Mouse (Mus musculus): ENCODE measurements at regions not wholly inside any gene's neighbourhood (a gene's known extent, or its start where the extent isn't known, plus 50 kb on each side); places are given as distances from the start of the nearest gene placed in this dataset.
"Not testable (repeated sequence)": the region's sequence is repeated elsewhere in the genome, so short reads cannot be mapped to it uniquely, and the experiment has no call there.

DNA sequence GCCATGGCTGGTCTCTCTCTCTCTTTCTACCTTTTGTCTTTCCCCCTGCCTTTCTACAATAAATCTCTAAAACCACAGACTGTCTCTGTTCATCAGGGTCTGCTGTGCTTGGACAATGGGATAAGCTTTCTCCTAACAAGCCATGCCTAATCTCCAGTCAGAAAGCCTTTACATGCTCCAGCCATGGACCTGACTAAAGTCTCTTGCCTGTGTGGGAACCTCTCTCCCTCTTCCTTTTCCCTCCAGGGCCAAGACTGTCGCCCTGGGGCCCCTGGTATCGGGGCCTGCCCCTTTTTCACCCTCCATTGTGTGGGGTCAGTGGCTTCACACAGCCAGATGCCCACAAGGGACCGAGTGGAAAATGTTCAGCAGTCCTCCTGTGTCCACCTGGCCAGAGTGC is 1151.3 kb upstream of the Prmt6 start:
- Histone ChIP-seq H3K27me3 (ENCODE audit: insufficient read depth, low read length) (no peaks in the 10 kb centered on the region), H3K4me3 (replicated peaks; ENCODE audit: low read length) (no peak overlapping the region), H3K36me3 (ENCODE audit: insufficient read depth, low read length) (no peaks in the 10 kb centered on the region), H3K4me1 (replicated peaks; ENCODE audit: low read depth, low read length) (no peaks in the 10 kb centered on the region), H3K9me3 (ENCODE audit: low read length) (peaks cover 49% of the 10 kb centered on the region)
- no peak for TF ChIP-seq POU5F1 (IDR thresholded peaks at IDR 0.05; ENCODE audit: borderline replicate concordance, low read length)
- TF ChIP-seq CTCF (conservative IDR thresholded peaks at IDR 0.05; ENCODE audit: low read length): no peak
- TF ChIP-seq NANOG (IDR thresholded peaks at IDR 0.05; ENCODE audit: borderline replicate concordance, low read length): no peak

DNA sequence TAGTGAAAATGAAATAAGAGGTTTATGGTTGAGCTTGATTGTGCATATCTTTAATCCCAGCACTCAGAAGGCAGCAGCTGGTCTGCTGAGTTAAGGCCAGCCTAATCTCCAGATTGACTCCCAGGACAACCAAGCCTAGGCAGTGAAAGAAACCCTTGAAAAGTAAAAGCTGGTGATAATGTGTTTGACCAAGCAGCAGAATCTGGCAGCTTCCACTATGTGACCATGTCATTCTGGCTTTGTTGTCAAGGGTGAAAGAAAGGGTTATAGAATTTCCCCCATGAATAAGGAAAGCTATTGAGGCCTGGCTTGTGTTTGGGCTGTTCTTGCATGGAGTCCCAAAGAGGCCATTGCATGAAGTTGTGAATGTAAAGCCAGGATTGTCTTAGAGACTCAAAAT is 1142.3 kb upstream of the Prmt6 start:
- H3K36me3 ChIP-seq (ENCODE audit: insufficient read depth, low read length): no peaks in the 10 kb centered on the region
- TF ChIP-seq CTCF (conservative IDR thresholded peaks at IDR 0.05; ENCODE audit: low read length) (no peak), POU5F1 (IDR thresholded peaks at IDR 0.05; ENCODE audit: borderline replicate concordance, low read length) (no peak), NANOG (IDR thresholded peaks at IDR 0.05; ENCODE audit: borderline replicate concordance, low read length) (no peak)
- no peaks in the 10 kb centered on the region for H3K4me1 ChIP-seq (replicated peaks; ENCODE audit: low read depth, low read length)

GRCm38 (mm10) chr3:111392713-111393112 is 1141.9 kb upstream of the Prmt6 start:
- H3K36me3 ChIP-seq (ENCODE audit: insufficient read depth, low read length); H3K27me3 ChIP-seq (ENCODE audit: insufficient read depth, low read length); H3K9me3 ChIP-seq (ENCODE audit: low read length); H3K4me1 ChIP-seq (replicated peaks; ENCODE audit: low read depth, low read length); H3K4me3 ChIP-seq (replicated peaks; ENCODE audit: low read length): not testable (repeated sequence)

More for the DNA sequence above, 1142.3 kb upstream of the Prmt6 start:
- Histone ChIP-seq H3K4me3 (replicated peaks; ENCODE audit: low read length) (no peak overlapping the region), H3K9me3 (ENCODE audit: low read length) (no peaks in the 10 kb centered on the region), H3K27me3 (ENCODE audit: insufficient read depth, low read length) (no peaks in the 10 kb centered on the region)

GRCm38 (mm10) chr3:111386745-111387144 is 1135.9 kb upstream of the Prmt6 start:
- TF ChIP-seq NANOG (IDR thresholded peaks at IDR 0.05; ENCODE audit: borderline replicate concordance, low read length) (no peak), POU5F1 (IDR thresholded peaks at IDR 0.05; ENCODE audit: borderline replicate concordance, low read length) (no peak), CTCF (conservative IDR thresholded peaks at IDR 0.05; ENCODE audit: low read length) (no peak)
- Histone ChIP-seq H3K4me1 (replicated peaks; ENCODE audit: low read depth, low read length) (no peaks in the 10 kb centered on the region), H3K36me3 (ENCODE audit: insufficient read depth, low read length) (no peaks in the 10 kb centered on the region), H3K27me3 (ENCODE audit: insufficient read depth, low read length) (no peaks in the 10 kb centered on the region), H3K9me3 (ENCODE audit: low read length) (no peaks in the 10 kb centered on the region), H3K4me3 (replicated peaks; ENCODE audit: low read length) (no peak overlapping the region)

GRCm38 (mm10) chr3:111386334-111386733 is 1135.5 kb upstream of the Prmt6 start:
- H3K4me3 ChIP-seq (replicated peaks; ENCODE audit: low read length): no peak overlapping the region
- no peaks in the 10 kb centered on the region for H3K4me1 ChIP-seq (replicated peaks; ENCODE audit: low read depth, low read length)
- H3K36me3 ChIP-seq (ENCODE audit: insufficient read depth, low read length): no peaks in the 10 kb centered on the region
- H3K9me3 ChIP-seq (ENCODE audit: low read length): no peaks in the 10 kb centered on the region
- TF ChIP-seq POU5F1 (IDR thresholded peaks at IDR 0.05; ENCODE audit: borderline replicate concordance, low read length): no peak
- TF ChIP-seq CTCF (conservative IDR thresholded peaks at IDR 0.05; ENCODE audit: low read length): no peak
- TF ChIP-seq NANOG (IDR thresholded peaks at IDR 0.05; ENCODE audit: borderline replicate concordance, low read length): no peak
- H3K27me3 ChIP-seq (ENCODE audit: insufficient read depth, low read length): no peaks in the 10 kb centered on the region

DNA sequence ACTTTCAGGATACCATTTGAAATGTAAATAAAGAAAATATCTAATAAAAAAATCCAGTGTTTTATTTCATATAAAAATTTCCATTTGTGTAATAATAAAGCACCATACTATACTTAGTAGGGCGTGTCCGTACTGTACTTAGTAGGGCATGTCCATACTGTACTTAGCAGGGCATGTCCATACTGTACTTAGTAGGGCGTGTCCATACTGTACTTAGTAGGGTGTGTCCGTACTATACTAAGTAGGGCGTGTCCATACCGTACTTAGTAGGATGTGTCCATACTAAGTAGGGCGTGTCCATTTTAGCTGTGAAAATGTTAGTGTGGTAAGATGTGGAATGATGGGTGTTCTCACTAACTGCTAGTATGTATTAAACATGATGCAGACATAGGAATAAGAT is 1134.8 kb upstream of the Prmt6 start:
- H3K36me3 ChIP-seq (ENCODE audit: insufficient read depth, low read length): no peaks in the 10 kb centered on the region
- H3K27me3 ChIP-seq (ENCODE audit: insufficient read depth, low read length): no peaks in the 10 kb centered on the region
- no peak for TF ChIP-seq NANOG (IDR thresholded peaks at IDR 0.05; ENCODE audit: borderline replicate concordance, low read length)
- no peak for TF ChIP-seq CTCF (conservative IDR thresholded peaks at IDR 0.05; ENCODE audit: low read length)
- TF ChIP-seq POU5F1 (IDR thresholded peaks at IDR 0.05; ENCODE audit: borderline replicate concordance, low read length): no peak
- no peaks in the 10 kb centered on the region for H3K4me1 ChIP-seq (replicated peaks; ENCODE audit: low read depth, low read length)
- no peaks in the 10 kb centered on the region for H3K9me3 ChIP-seq (ENCODE audit: low read length)
- no peak overlapping the region for H3K4me3 ChIP-seq (replicated peaks; ENCODE audit: low read length)

DNA sequence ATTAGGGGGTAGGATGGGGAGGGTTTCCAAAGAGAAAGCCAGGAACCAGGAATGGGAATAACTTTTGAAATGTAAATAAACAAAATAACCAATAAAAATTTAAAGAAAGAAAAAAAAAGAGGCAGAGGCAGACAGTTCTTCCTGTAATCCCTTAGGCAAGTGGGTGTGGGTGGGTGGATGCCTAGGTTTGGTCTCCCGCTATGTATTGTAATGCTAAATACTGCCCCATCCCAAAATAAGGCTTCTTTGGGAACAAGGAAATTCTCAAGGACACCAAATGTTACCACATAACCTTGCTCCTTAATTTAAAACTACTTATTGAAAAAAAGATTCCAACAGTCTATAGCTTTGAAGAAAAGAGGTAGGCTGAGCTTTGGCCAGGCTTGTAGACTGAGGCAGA is 1120.5 kb upstream of the Prmt6 start:
- H3K36me3 ChIP-seq (ENCODE audit: insufficient read depth, low read length): no peaks in the 10 kb centered on the region
- H3K4me1 ChIP-seq (replicated peaks; ENCODE audit: low read depth, low read length): peaks cover 20% of the 10 kb centered on the region
- H3K27me3 ChIP-seq (ENCODE audit: insufficient read depth, low read length): no peaks in the 10 kb centered on the region
- TF ChIP-seq POU5F1 (IDR thresholded peaks at IDR 0.05; ENCODE audit: borderline replicate concordance, low read length) (peak; percentile 73), NANOG (IDR thresholded peaks at IDR 0.05; ENCODE audit: borderline replicate concordance, low read length) (no peak)
- no peaks in the 10 kb centered on the region for H3K9me3 ChIP-seq (ENCODE audit: low read length)
- H3K4me3 ChIP-seq (replicated peaks; ENCODE audit: low read length): no peak overlapping the region

GRCm38 (mm10) chr3:111338247-111338646 is 1087.4 kb upstream of the Prmt6 start:
- Histone ChIP-seq H3K4me1 (replicated peaks; ENCODE audit: low read depth, low read length) (no peaks in the 10 kb centered on the region), H3K27me3 (ENCODE audit: insufficient read depth, low read length) (no peaks in the 10 kb centered on the region), H3K9me3 (ENCODE audit: low read length) (no peaks in the 10 kb centered on the region), H3K4me3 (replicated peaks; ENCODE audit: low read length) (no peak overlapping the region), H3K36me3 (ENCODE audit: insufficient read depth, low read length) (no peaks in the 10 kb centered on the region)
- TF ChIP-seq CTCF (conservative IDR thresholded peaks at IDR 0.05; ENCODE audit: low read length): peak; percentile 14
- TF ChIP-seq POU5F1 (IDR thresholded peaks at IDR 0.05; ENCODE audit: borderline replicate concordance, low read length): no peak

DNA sequence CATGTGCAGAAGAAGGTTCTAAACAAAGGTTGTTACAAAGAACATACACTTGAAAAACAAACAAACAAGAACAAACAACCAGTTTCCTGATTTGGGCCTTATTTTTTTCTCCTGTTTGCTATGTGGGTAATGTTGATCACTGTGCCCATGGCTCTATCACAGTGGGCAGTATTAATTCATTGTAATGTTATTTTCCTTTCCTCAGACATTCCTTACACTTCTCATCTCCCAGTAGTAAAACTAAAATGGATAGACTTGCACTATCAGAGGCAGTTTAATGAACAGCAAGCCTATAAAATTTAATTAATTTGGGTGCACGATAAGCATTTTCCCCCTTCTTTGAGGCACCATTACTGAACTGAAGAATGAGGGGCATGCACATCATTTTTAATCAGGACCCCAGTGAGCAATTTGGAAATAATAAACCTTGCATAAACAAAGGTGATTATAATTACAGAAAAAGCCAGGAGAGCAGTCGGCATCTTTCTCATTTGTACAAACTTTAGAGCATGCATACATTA is 1040.3 kb upstream of the Prmt6 start:
- H3K4me3 ChIP-seq (replicated peaks; ENCODE audit: low read length): no peak overlapping the region
- H3K9me3 ChIP-seq (ENCODE audit: low read length): no peaks in the 10 kb centered on the region
- no peaks in the 10 kb centered on the region for H3K27me3 ChIP-seq (ENCODE audit: insufficient read depth, low read length)
- TF ChIP-seq NANOG (IDR thresholded peaks at IDR 0.05; ENCODE audit: borderline replicate concordance, low read length) (no peak), POU5F1 (IDR thresholded peaks at IDR 0.05; ENCODE audit: borderline replicate concordance, low read length) (no peak), CTCF (conservative IDR thresholded peaks at IDR 0.05; ENCODE audit: low read length) (no peak)
- H3K36me3 ChIP-seq (ENCODE audit: insufficient read depth, low read length): no peaks in the 10 kb centered on the region
- H3K4me1 ChIP-seq (replicated peaks; ENCODE audit: low read depth, low read length): no peaks in the 10 kb centered on the region

Data from E14TG2a.4 (cell line).